Mouse (Mus musculus) kidney, adult 2 months (tissue): ENCODE measurements around the gene Tas2r102.

Experiments
- CTCF ChIP-seq: fragments of 200-500 bp; conservative IDR thresholded peaks from 2 replicates; pipeline ENCODE4 v1.5.1; 2011; ENCODE audit warnings: low read depth, mild to moderate bottlenecking, control low read depth, low read length, moderate library complexity, mixed read lengths; ENCODE audit not compliant: insufficient read depth, insufficient read length
- POLR2A ChIP-seq: fragments of 200-500 bp; IDR thresholded peaks from one replicate; pipeline ENCODE4 v1.6.1; 2011; ENCODE audit warnings: low read depth, low read length, control low read depth

- no peak for TF ChIP-seq POLR2A
- no peak for TF ChIP-seq CTCF
Observed at GRCm38 (mm10) chr6:132761831-132762230, at the start of gene Tas2r102.
